Mouse (Mus musculus) C2C12 (cell line): ENCODE results near the gene Mpdu1. TPM values are rescaled to one million over a fixed set of nuclear protein-coding genes. Genes with fewer than 3 reads are reported as not detected.

Source experiments
- H3K27me3 ChIP-seq: one replicate; pipeline ENCODE4 v1.6.1; 2011; ENCODE audit not compliant: control insufficient read depth, insufficient read depth, insufficient read length
- H3K36me3 ChIP-seq: one replicate; pipeline ENCODE4 v1.6.1; 2011; ENCODE audit not compliant: control insufficient read depth, insufficient read depth
- H3K4me3 ChIP-seq: one replicate; pipeline ENCODE4 v1.5.1; 2011; ENCODE audit warnings: mild to moderate bottlenecking, control low read depth; ENCODE audit not compliant: poor library complexity, insufficient read depth, severe bottlenecking
- H3K79me2 ChIP-seq: one replicate; pipeline ENCODE4 v1.6.1; 2011; ENCODE audit not compliant: control insufficient read depth, insufficient read depth
- H3K79me3 ChIP-seq: one replicate; pipeline ENCODE4 v1.6.1; 2011; ENCODE audit warnings: low read depth, control low read depth
- H3ac ChIP-seq: one replicate; pipeline ENCODE3; 2011; ENCODE audit warnings: low read depth; ENCODE audit not compliant: control insufficient read depth, insufficient read length
- CEBPB ChIP-seq: IDR thresholded peaks from one replicate; pipeline ENCODE4 v1.6.1; 2011; ENCODE audit warnings: low read depth, mild to moderate bottlenecking, control low read depth, moderate library complexity
- CTCF ChIP-seq: IDR thresholded peaks from one replicate; pipeline ENCODE4 v1.5.1; 2011; ENCODE audit not compliant: control insufficient read depth, insufficient read depth, insufficient read length
- FOSL1 ChIP-seq: IDR thresholded peaks from one replicate; pipeline ENCODE4 v1.8.0; 2011; ENCODE audit warnings: mild to moderate bottlenecking, low read length; ENCODE audit not compliant: poor library complexity, insufficient read depth, severe bottlenecking
- MAX ChIP-seq: IDR thresholded peaks from one replicate; pipeline ENCODE4 v1.6.1; 2011; ENCODE audit warnings: mild to moderate bottlenecking, control low read depth
- MYOD1 ChIP-seq: IDR thresholded peaks from one replicate; pipeline ENCODE4 v1.6.1; 2011; ENCODE audit warnings: low read depth; ENCODE audit not compliant: control insufficient read depth, insufficient read length
- MYOG ChIP-seq: IDR thresholded peaks from one replicate; pipeline ENCODE4 v1.6.1; 2011; ENCODE audit not compliant: control insufficient read depth, insufficient read length; ENCODE audit errors: extremely low read depth
- USF1 ChIP-seq: IDR thresholded peaks from one replicate; pipeline ENCODE4 v1.6.1; 2011; ENCODE audit warnings: low read depth, mild to moderate bottlenecking, control low read depth, moderate library complexity
- polyA plus RNA-seq: library from polyadenylated mRNA; unstranded; fragments of >200 nt; fragmentation: generic; extraction: Trizol; gene quantifications from one replicate; pipeline ENCODE4 v1.2.1, GENCODE M21; 2012; ENCODE audit warnings: missing spikeins

The Mpdu1 gene
- polyA plus RNA-seq, 1 experiment: 95.8 TPM

GRCm38 (mm10) chr11:69682209-69682839, 19.9 kb upstream of the Mpdu1 start:
- H3K36me3 ChIP-seq: peaks cover 22% of the 10 kb centered on the region
- TF ChIP-seq MYOG: no peak
- no peak for TF ChIP-seq CTCF
- no peak for TF ChIP-seq USF1
- TF ChIP-seq CEBPB: no peak
- no peak for TF ChIP-seq FOSL1
- TF ChIP-seq MAX: no peak
- TF ChIP-seq MYOD1: no peak
- no peaks in the 10 kb centered on the region for H3K27me3 ChIP-seq
- H3K4me3 ChIP-seq: peak overlapping the region; percentile 99
- peaks cover 52% of the 10 kb centered on the region for H3K79me2 ChIP-seq
- peak overlapping the region; percentile 67 for H3ac ChIP-seq
- peaks cover 25% of the 10 kb centered on the region for H3K79me3 ChIP-seq

DNA sequence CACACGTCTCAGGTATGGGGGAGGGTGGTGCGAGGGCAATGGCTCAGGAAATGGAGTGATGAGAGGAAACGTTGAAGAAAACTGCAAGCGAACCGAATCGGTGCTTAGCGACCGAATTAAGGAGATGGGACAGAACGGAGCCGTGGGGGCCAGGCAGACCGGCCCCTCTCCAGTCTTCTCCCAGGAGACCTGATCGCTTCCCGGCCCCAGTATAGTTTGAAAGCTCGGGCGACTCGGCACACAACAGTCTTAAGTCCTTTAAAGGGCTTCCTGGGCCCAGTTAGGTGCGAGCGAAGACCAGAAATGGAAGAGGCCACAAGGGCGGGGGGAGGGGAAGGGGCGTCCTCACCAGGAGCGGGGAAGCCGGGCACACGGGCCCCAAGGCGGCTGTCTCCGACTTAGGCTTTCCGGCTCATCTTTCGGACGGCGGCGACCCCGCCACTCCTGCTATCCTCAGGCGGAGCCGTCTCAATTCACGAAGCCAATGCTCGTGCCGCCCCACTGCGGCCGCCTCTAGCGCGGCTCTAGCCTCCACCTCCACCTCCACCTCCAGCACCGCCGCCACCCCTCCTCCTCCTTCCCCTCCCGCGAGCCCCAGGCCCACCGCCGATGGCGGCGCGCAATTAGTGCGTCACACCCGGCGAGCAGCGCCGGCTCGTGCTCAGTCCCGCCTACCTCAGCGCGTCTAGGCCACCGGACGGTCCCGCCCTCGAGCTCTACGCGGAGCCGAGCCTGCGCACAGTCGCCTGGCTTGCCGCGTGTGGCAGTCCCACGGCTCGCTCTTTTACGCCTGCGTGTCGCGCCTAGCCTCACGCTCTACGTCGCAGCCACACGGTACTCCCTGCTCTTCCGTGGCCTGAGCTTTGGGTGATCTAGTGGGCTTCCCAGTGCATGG, 19.1 kb upstream of the Mpdu1 start, which contains the start of gene Senp3:
Gene Senp3 (minus strand): TSS at position 771 of the 895 bp plus-strand sequence.
- no peak for TF ChIP-seq CTCF
- TF ChIP-seq MYOG: no peak
- H3ac ChIP-seq: peak within 1 kb of the TSS; percentile 73

GRCm38 (mm10) chr11:69680136-69680855, 17.9 kb upstream of the Mpdu1 start:
- peaks cover 29% of the 10 kb centered on the region for H3K79me3 ChIP-seq
- peak overlapping the region; percentile 99 for H3K4me3 ChIP-seq
- no peak for TF ChIP-seq MYOG
- TF ChIP-seq CTCF: no peak
- TF ChIP-seq MAX: no peak
- TF ChIP-seq USF1: no peak
- TF ChIP-seq CEBPB: no peak
- TF ChIP-seq MYOD1: no peak
- no peak for TF ChIP-seq FOSL1
- peaks cover 42% of the 10 kb centered on the region for H3K36me3 ChIP-seq
- H3ac ChIP-seq: peak overlapping the region; percentile 45
- peaks cover 72% of the 10 kb centered on the region for H3K79me2 ChIP-seq
- no peaks in the 10 kb centered on the region for H3K27me3 ChIP-seq

More for the DNA sequence above, 19.1 kb upstream of the Mpdu1 start, which contains the start of gene Senp3:
- Histone ChIP-seq H3K79me2 (peaks cover 60% of the 10 kb centered on the region), H3K36me3 (peaks cover 29% of the 10 kb centered on the region), H3K79me3 (peaks cover 26% of the 10 kb centered on the region), H3K4me3 (peak within 1 kb of the TSS; percentile 99), H3K27me3 (no peaks in the 10 kb centered on the region)

DNA sequence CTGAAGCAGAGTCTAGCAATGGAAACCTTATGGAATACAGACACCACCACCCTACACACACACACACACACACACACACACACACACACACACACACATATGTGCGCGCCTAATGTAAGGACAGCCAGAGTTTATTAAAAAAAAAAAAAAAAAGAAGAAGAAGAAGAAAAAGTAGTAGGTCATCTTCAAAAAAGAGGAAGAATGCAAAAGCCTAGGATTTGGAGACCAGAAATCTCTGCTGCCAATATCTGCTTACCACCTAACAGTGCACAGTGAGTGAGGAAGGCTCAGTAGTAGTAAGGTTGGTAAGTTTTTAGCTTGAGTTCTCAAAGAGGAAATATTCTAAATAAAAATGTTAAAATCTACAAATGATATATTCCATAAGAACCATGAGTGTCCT, 16.7 kb upstream of the Mpdu1 start:
- peaks cover 79% of the 10 kb centered on the region for H3K79me2 ChIP-seq
- H3K4me3 ChIP-seq: no peak overlapping the region
- H3ac ChIP-seq: no peak overlapping the region
- H3K79me3 ChIP-seq: peaks cover 31% of the 10 kb centered on the region
- H3K27me3 ChIP-seq: no peaks in the 10 kb centered on the region
- H3K36me3 ChIP-seq: peaks cover 53% of the 10 kb centered on the region
- no peak for TF ChIP-seq MAX
- TF ChIP-seq MYOG: no peak
- TF ChIP-seq CTCF: no peak
- no peak for TF ChIP-seq USF1
- TF ChIP-seq MYOD1: no peak
- no peak for TF ChIP-seq CEBPB
- TF ChIP-seq FOSL1: no peak

- peaks cover 48% of the 10 kb centered on the region for H3K79me3 ChIP-seq
- H3K79me2 ChIP-seq: peaks cover 74% of the 10 kb centered on the region
- H3K36me3 ChIP-seq: peaks cover 79% of the 10 kb centered on the region
- peak within 1 kb of the TSS; percentile 99 for H3ac ChIP-seq
- peak within 1 kb of the TSS; percentile 100 for H3K4me3 ChIP-seq
- TF ChIP-seq MYOD1 (no peak), USF1 (peak; percentile 94), MAX (peak; percentile 99), CTCF (no peak), MYOG (no peak), CEBPB (no peak), FOSL1 (no peak)
- no peaks in the 10 kb centered on the region for H3K27me3 ChIP-seq
Observed at GRCm38 (mm10) chr11:69672211-69672706, 9.8 kb upstream of the Mpdu1 start, which contains the start of gene Eif4a1. Gene Eif4a1 (minus strand): TSS chr11:69672423.
